ENCODE assay signal across 8 mouse cellular contexts in the genomic region with DNA sequence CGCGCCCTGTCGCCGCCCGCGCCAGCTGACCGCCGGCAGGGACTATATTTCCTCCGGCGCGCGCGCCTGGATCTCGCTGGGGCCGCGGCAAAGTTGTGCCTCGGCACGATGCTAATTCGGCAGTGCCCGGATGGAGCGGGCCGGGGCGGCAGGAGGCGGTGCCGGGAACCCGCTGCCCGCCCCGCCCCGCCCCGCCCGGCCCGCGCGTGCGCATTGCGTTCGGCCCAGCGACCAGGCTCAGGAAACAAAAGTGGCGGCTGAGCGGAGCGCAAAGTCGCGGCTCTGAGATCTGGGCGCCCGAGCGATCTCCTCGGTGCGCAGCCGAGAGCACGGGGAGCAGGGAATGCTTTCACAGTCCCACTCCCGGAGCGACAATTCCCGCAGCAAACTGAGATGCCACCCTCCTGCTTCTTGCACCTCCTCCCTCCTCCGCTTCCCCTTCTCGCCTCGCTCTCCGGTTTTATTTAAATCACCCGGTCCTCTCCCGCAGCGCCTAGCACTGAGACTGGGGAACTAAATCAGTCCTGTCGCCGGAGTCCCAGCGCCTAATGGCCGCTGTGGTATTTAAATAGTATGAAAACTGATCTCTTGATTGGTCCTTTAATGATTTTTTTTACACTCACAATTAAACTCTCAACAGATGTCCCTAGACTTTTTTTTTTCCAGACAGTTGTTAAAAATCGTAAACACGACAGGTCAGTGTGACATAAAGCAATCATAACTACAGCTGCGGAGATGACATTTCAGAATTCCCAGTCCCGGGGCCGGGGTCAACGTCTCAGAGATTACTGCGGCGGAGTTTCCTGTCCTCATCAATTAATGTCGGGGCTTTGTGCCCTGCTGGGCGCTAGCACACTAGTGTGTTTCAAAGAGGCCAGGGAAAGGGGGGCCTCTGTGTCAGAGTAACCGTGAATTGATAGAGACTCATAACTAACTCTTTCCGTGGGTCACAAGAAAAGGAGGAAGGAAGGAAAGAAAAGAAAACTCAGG. TPM values are rescaled to one million over a fixed set of nuclear protein-coding genes. Genes with fewer than 3 reads are reported as not detected.
DNase-seq lines count a peak whose midpoint lies in the region; ATAC-seq lines count a peak whose summit lies in the region.

A gene (minus strand): TSS at position 44 of the 990 bp plus-strand sequence.

- peak; percentile 67 for ATAC-seq in frontal cortex, adult (ENCODE audit: low TSS enrichment)
- peak; percentile 23 to 39; a peak in 3 of 4 replicates for ATAC-seq in hematopoietic stem cell, adult 5-6 weeks (replicated peaks in 1 of 2; ENCODE audit: insufficient read depth in 1 of 2, low FRiP score in 2 of 2, low TSS enrichment in 1 of 2, low read depth in 1 of 2, poor library complexity in 2 of 2, severe bottlenecking in 2 of 2)

- DNase-seq in MEL-GATA-1-ER (ENCODE audit: extremely low read depth, low read depth), result peak; percentile 49
- DNase-seq in cerebellum, adult 11-12 months, result peak; percentile 88
- peak; percentile 83 to 84 for DNase-seq in layer of hippocampus, postnatal 14 days (ENCODE audit: low spot score in 2 of 2)
- peak; percentile 86 for DNase-seq in lung, postnatal 14 days
- peak; percentile 88 for DNase-seq in retina, adult 2 months (ENCODE audit: low read depth, low spot score)
- peak; percentile 80 for DNase-seq in thymus, postnatal 25 days

RNA-seq across cellular contexts. Expression of the gene that starts here (rescaled TPM):
- 0.63 and 2.3 TPM in 2 replicates for total RNA-seq in hematopoietic stem cell, adult 5-6 weeks (2017)
- 10 to 100 TPM; 13.0 to 13.2 TPM for total RNA-seq in layer of hippocampus, postnatal 14 days (2021)

Comparison
In these comparisons a context has a peak if more than half of its experiments do, and no peak if none do; other contexts are left out.
1. Peak in every context shown above with its lines: DNase-seq and ATAC-seq.